Mouse (Mus musculus): Measurements from ENCODE around the gene Alk. TPM values are rescaled to one million over a fixed set of nuclear protein-coding genes. Genes with fewer than 3 reads are reported as not detected.
A peak's percentile ranks its signal among the peaks of the same experiment; 100 is the strongest.

Gene Alk
- polyA plus RNA-seq, 1 experiment from 2014 or later: 4.7 TPM

GRCm38 (mm10) chr17:72068176-72068575 lies 536.3 kb downstream of the Alk start:
- ATAC-seq: no peak
- Histone ChIP-seq H3K27me3 (replicated peaks; ENCODE audit: control insufficient read depth, insufficient read depth, low read length) (no peaks in the 10 kb centered on the region), H3K4me2 (ENCODE audit: low read length) (no peak overlapping the region), H3K4me1 (replicated peaks; ENCODE audit: control insufficient read depth, insufficient read depth, low read length) (peaks cover 4% of the 10 kb centered on the region; the same call in 1 of the 2 replicates), H3K9me3 (ENCODE audit: control insufficient read depth, low read length) (no peaks in the 10 kb centered on the region), H3K4me3 (replicated peaks; ENCODE audit: low read length) (no peak overlapping the region), H3K9ac (replicated peaks; ENCODE audit: low read depth, low read length) (no peak overlapping the region), H3K27ac (ENCODE audit: low read length) (no peak overlapping the region), H3K36me3 (ENCODE audit: control insufficient read depth, insufficient read depth) (no peaks in the 10 kb centered on the region)
- WGBS: 86% methylated on average over 6 of the region's 6 CpGs

GRCm38 (mm10) chr17:72062978-72063377 lies 541.4 kb downstream of the Alk start:
- no peak overlapping the region for H3K4me2 ChIP-seq (ENCODE audit: low read length)
- WGBS: 94% methylated on average over 3 of the region's 3 CpGs
- no peak overlapping the region for H3K9ac ChIP-seq (replicated peaks; ENCODE audit: low read depth, low read length)
- peaks cover 4% of the 10 kb centered on the region; the same call in 1 of the 2 replicates for H3K4me1 ChIP-seq (replicated peaks; ENCODE audit: control insufficient read depth, insufficient read depth, low read length)
- H3K27me3 ChIP-seq (replicated peaks; ENCODE audit: control insufficient read depth, insufficient read depth, low read length): no peaks in the 10 kb centered on the region
- no peak overlapping the region for H3K4me3 ChIP-seq (replicated peaks; ENCODE audit: low read length)
- H3K9me3 ChIP-seq (ENCODE audit: control insufficient read depth, low read length): no peaks in the 10 kb centered on the region
- H3K36me3 ChIP-seq (ENCODE audit: control insufficient read depth, insufficient read depth): no peaks in the 10 kb centered on the region
- ATAC-seq: no peak
- H3K27ac ChIP-seq (ENCODE audit: low read length): no peak overlapping the region

- 96% methylated on average over 7 of the region's 7 CpGs for WGBS
- H3K4me2 ChIP-seq (ENCODE audit: low read length): no peak overlapping the region
- no peak overlapping the region for H3K4me3 ChIP-seq (replicated peaks; ENCODE audit: low read length)
- H3K4me1 ChIP-seq (replicated peaks; ENCODE audit: control insufficient read depth, insufficient read depth, low read length): no peaks in the 10 kb centered on the region
- ATAC-seq: no peak
- no peaks in the 10 kb centered on the region for H3K9me3 ChIP-seq (ENCODE audit: control insufficient read depth, low read length)
- no peak overlapping the region for H3K9ac ChIP-seq (replicated peaks; ENCODE audit: low read depth, low read length)
- no peaks in the 10 kb centered on the region for H3K36me3 ChIP-seq (ENCODE audit: control insufficient read depth, insufficient read depth)
- H3K27me3 ChIP-seq (replicated peaks; ENCODE audit: control insufficient read depth, insufficient read depth, low read length): no peaks in the 10 kb centered on the region
- no peak overlapping the region for H3K27ac ChIP-seq (ENCODE audit: low read length)
Measured at GRCm38 (mm10) chr17:72059312-72059711, 545.1 kb downstream of the Alk start.

GRCm38 (mm10) chr17:72045671-72046070 lies 558.8 kb downstream of the Alk start:
- Histone ChIP-seq H3K4me2 (ENCODE audit: low read length) (no peak overlapping the region), H3K27me3 (replicated peaks; ENCODE audit: control insufficient read depth, insufficient read depth, low read length) (no peaks in the 10 kb centered on the region), H3K9me3 (ENCODE audit: control insufficient read depth, low read length) (no peaks in the 10 kb centered on the region), H3K4me1 (replicated peaks; ENCODE audit: control insufficient read depth, insufficient read depth, low read length) (peaks cover 16% of the 10 kb centered on the region), H3K36me3 (ENCODE audit: control insufficient read depth, insufficient read depth) (no peaks in the 10 kb centered on the region), H3K4me3 (replicated peaks; ENCODE audit: low read length) (no peak overlapping the region), H3K27ac (ENCODE audit: low read length) (no peak overlapping the region), H3K9ac (replicated peaks; ENCODE audit: low read depth, low read length) (no peak overlapping the region)
- 92% methylated on average over 2 of the region's 2 CpGs for WGBS
- no peak for ATAC-seq

GRCm38 (mm10) chr17:72043667-72044390 lies 560.6 kb downstream of the Alk start:
- H3K9me3 ChIP-seq (ENCODE audit: control insufficient read depth, low read length): no peaks in the 10 kb centered on the region
- H3K27ac ChIP-seq (ENCODE audit: low read length): peak overlapping the region; percentile 68
- peak overlapping the region; percentile 43; the same call in 1 of the 2 replicates for H3K9ac ChIP-seq (replicated peaks; ENCODE audit: low read depth, low read length)
- peak; percentile 43; the same call in 1 of the 2 replicates for ATAC-seq
- H3K36me3 ChIP-seq (ENCODE audit: control insufficient read depth, insufficient read depth): no peaks in the 10 kb centered on the region
- H3K4me2 ChIP-seq (ENCODE audit: low read length): peak overlapping the region; percentile 27
- no peaks in the 10 kb centered on the region for H3K27me3 ChIP-seq (replicated peaks; ENCODE audit: control insufficient read depth, insufficient read depth, low read length)
- no peak overlapping the region for H3K4me3 ChIP-seq (replicated peaks; ENCODE audit: low read length)
- H3K4me1 ChIP-seq (replicated peaks; ENCODE audit: control insufficient read depth, insufficient read depth, low read length): peaks cover 18% of the 10 kb centered on the region
- WGBS: 20% methylated on average over 11 of the region's 11 CpGs

GRCm38 (mm10) chr17:72043001-72043666 lies 561.3 kb downstream of the Alk start:
- Histone ChIP-seq H3K9me3 (ENCODE audit: control insufficient read depth, low read length) (no peaks in the 10 kb centered on the region), H3K9ac (replicated peaks; ENCODE audit: low read depth, low read length) (no peak overlapping the region), H3K27me3 (replicated peaks; ENCODE audit: control insufficient read depth, insufficient read depth, low read length) (no peaks in the 10 kb centered on the region), H3K36me3 (ENCODE audit: control insufficient read depth, insufficient read depth) (no peaks in the 10 kb centered on the region), H3K4me3 (replicated peaks; ENCODE audit: low read length) (no peak overlapping the region), H3K27ac (ENCODE audit: low read length) (peak overlapping the region; percentile 68), H3K4me2 (ENCODE audit: low read length) (peak overlapping the region; percentile 27), H3K4me1 (replicated peaks; ENCODE audit: control insufficient read depth, insufficient read depth, low read length) (peaks cover 23% of the 10 kb centered on the region)
- 16% methylated on average over 9 of the region's 9 CpGs for WGBS
- peak; percentile 91 for ATAC-seq

GRCm38 (mm10) chr17:72039176-72039948 lies 565.1 kb downstream of the Alk start:
- no peak overlapping the region for H3K9ac ChIP-seq (replicated peaks; ENCODE audit: low read depth, low read length)
- H3K4me3 ChIP-seq (replicated peaks; ENCODE audit: low read length): no peak overlapping the region
- no peaks in the 10 kb centered on the region for H3K36me3 ChIP-seq (ENCODE audit: control insufficient read depth, insufficient read depth)
- no peaks in the 10 kb centered on the region for H3K9me3 ChIP-seq (ENCODE audit: control insufficient read depth, low read length)
- ATAC-seq: no peak
- H3K4me2 ChIP-seq (ENCODE audit: low read length): no peak overlapping the region
- H3K27me3 ChIP-seq (replicated peaks; ENCODE audit: control insufficient read depth, insufficient read depth, low read length): no peaks in the 10 kb centered on the region
- no peak overlapping the region for H3K27ac ChIP-seq (ENCODE audit: low read length)
- WGBS: 73% methylated on average over 7 of the region's 7 CpGs
- peaks cover 20% of the 10 kb centered on the region for H3K4me1 ChIP-seq (replicated peaks; ENCODE audit: control insufficient read depth, insufficient read depth, low read length)

GRCm38 (mm10) chr17:72038371-72038770 lies 566.1 kb downstream of the Alk start:
- H3K27me3 ChIP-seq (replicated peaks; ENCODE audit: control insufficient read depth, insufficient read depth, low read length): no peaks in the 10 kb centered on the region
- no peak overlapping the region for H3K4me3 ChIP-seq (replicated peaks; ENCODE audit: low read length)
- no peak overlapping the region for H3K27ac ChIP-seq (ENCODE audit: low read length)
- no peak overlapping the region for H3K4me2 ChIP-seq (ENCODE audit: low read length)
- ATAC-seq: no peak
- H3K4me1 ChIP-seq (replicated peaks; ENCODE audit: control insufficient read depth, insufficient read depth, low read length): peaks cover 13% of the 10 kb centered on the region
- WGBS: 66% methylated on average over 5 of the region's 5 CpGs
- no peak overlapping the region for H3K9ac ChIP-seq (replicated peaks; ENCODE audit: low read depth, low read length)
- no peaks in the 10 kb centered on the region for H3K36me3 ChIP-seq (ENCODE audit: control insufficient read depth, insufficient read depth)
- H3K9me3 ChIP-seq (ENCODE audit: control insufficient read depth, low read length): no peaks in the 10 kb centered on the region

GRCm38 (mm10) chr17:72030672-72031071 lies 573.8 kb downstream of the Alk start:
- 44% methylated on average over 7 of the region's 7 CpGs for WGBS
- no peak overlapping the region for H3K4me2 ChIP-seq (ENCODE audit: low read length)
- H3K36me3 ChIP-seq (ENCODE audit: control insufficient read depth, insufficient read depth): no peaks in the 10 kb centered on the region
- ATAC-seq: peak; percentile 84
- peaks cover 8% of the 10 kb centered on the region for H3K4me1 ChIP-seq (replicated peaks; ENCODE audit: control insufficient read depth, insufficient read depth, low read length)
- H3K27ac ChIP-seq (ENCODE audit: low read length): no peak overlapping the region
- no peak overlapping the region for H3K4me3 ChIP-seq (replicated peaks; ENCODE audit: low read length)
- H3K9me3 ChIP-seq (ENCODE audit: control insufficient read depth, low read length): no peaks in the 10 kb centered on the region
- no peaks in the 10 kb centered on the region for H3K27me3 ChIP-seq (replicated peaks; ENCODE audit: control insufficient read depth, insufficient read depth, low read length)
- no peak overlapping the region for H3K9ac ChIP-seq (replicated peaks; ENCODE audit: low read depth, low read length)

Measured in forebrain, embryonic 16.5 days (tissue).